In the genomic region with DNA sequence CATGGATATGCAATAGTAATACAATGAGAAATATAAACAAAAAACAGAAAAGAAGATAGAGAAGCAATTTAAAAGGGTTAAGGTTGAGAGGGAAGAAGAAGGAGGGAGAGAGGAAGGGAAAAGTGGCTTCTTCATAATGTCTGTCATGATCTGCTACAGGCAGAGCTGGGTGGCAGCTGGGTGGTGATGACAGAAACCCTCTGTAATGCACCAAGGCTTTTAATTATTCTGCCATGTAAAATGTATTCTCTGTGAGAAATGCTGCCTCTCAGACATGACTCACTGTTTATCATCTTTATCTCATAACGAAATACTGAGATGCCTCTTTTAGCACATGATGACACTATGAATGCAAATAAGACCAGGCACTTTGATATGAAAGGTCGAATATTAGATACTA, we compare ENCODE assay signal across 20 mouse cellular contexts.
"Had no signal": no experiment of that assay in that cellular context is flagged by ENCODE, and none has a peak within 500 bp of the region (broad histone marks: within the 10 kb centered on the region; RNA-seq: fewer than 3 reads in every experiment).

No protein-coding gene starts in this region.

- H3K9ac ChIP-seq: liver, embryonic 15.5 days; liver, postnatal 0 days; lung, embryonic 15.5 days; midbrain, embryonic 13.5 days; midbrain, embryonic 15.5 days had no signal

- H3K4me2 ChIP-seq: liver, embryonic 15.5 days; lung, embryonic 15.5 days; midbrain, embryonic 11.5 days; midbrain, embryonic 13.5 days; midbrain, embryonic 15.5 days had no signal

- H3K27ac ChIP-seq: liver, embryonic 15.5 days; lung, embryonic 15.5 days; macrophage; midbrain, embryonic 13.5 days; midbrain, embryonic 15.5 days had no signal

- H3K4me1 ChIP-seq: liver, embryonic 15.5 days; lung, embryonic 15.5 days; megakaryocyte, embryonic 14.5 days; midbrain, embryonic 13.5 days; midbrain, embryonic 15.5 days had no signal

- H3K4me3 ChIP-seq: liver, embryonic 15.5 days; lung, embryonic 15.5 days; megakaryocyte, embryonic 14.5 days; midbrain, embryonic 13.5 days; midbrain, embryonic 15.5 days had no signal

- H3K27me3 ChIP-seq: liver, embryonic 15.5 days; lung, embryonic 15.5 days; megakaryocyte, embryonic 14.5 days; midbrain, embryonic 13.5 days; midbrain, embryonic 15.5 days had no signal

- H3K9me3 ChIP-seq: liver, embryonic 15.5 days; lung, embryonic 15.5 days; megakaryocyte, embryonic 14.5 days; midbrain, embryonic 13.5 days; midbrain, embryonic 15.5 days had no signal

- DNase-seq: liver, postnatal 0 days; lung, adult 2 months; lung, postnatal 14 days; lung, postnatal 36 days; retina, postnatal 1 day; right cerebral cortex, adult 18-20 months; right cerebral cortex, postnatal 25 days; right cerebral cortex, postnatal 4 days; spleen, adult 18-20 months; thymus, adult 18-20 months; thymus, postnatal 14 days; thymus, postnatal 36 days had no signal

- H3K36me3 ChIP-seq: liver, embryonic 15.5 days; lung, embryonic 15.5 days; midbrain, embryonic 13.5 days; midbrain, embryonic 15.5 days had no signal

- ATAC-seq: liver, postnatal 0 days; lung, postnatal 0 days; midbrain, embryonic 13.5 days; midbrain, embryonic 15.5 days had no signal
